Mouse (Mus musculus) forebrain, postnatal 0 days (tissue): ENCODE data around the gene Galnt6. TPM values are rescaled to one million over a fixed set of nuclear protein-coding genes. Genes with fewer than 3 reads are reported as not detected.

Experiments
- ATAC-seq: fragments of 200-750 bp; cut with Nextera tagmentation; 2 replicates; pipeline ENCODE4 v1.8.0; 2017; ENCODE audit warnings: mild to moderate bottlenecking, moderate library complexity
- DNase-seq: peaks from one replicate; pipeline ENCODE4 v3.0.0-alpha.2; 2015
- H3K27ac ChIP-seq: fragments of 300-500 bp; sonication (generic); 2 replicates; pipeline ENCODE4 v1.5.1; 2014; ENCODE audit warnings: low read depth, mild to moderate bottlenecking, antibody characterized with exemption, low read length, moderate library complexity, mixed read lengths
- H3K27me3 ChIP-seq: fragments of 300-500 bp; sonication (generic); 2 replicates; pipeline ENCODE4 v1.6.1; 2014; ENCODE audit warnings: mild to moderate bottlenecking, low read length, mixed read lengths; ENCODE audit not compliant: insufficient read depth
- H3K36me3 ChIP-seq: fragments of 300-500 bp; sonication (generic); 2 replicates; pipeline ENCODE4 v1.6.1; 2014; ENCODE audit warnings: mild to moderate bottlenecking, moderate library complexity; ENCODE audit not compliant: insufficient read depth
- H3K4me1 ChIP-seq: fragments of 300-500 bp; sonication (generic); 2 replicates; pipeline ENCODE4 v1.6.1; 2014; ENCODE audit warnings: antibody characterized with exemption; ENCODE audit not compliant: insufficient read depth
- H3K4me2 ChIP-seq: fragments of 300-500 bp; sonication (generic); 2 replicates; pipeline ENCODE4 v1.6.1; 2014; ENCODE audit warnings: low read depth, mild to moderate bottlenecking, moderate library complexity
- H3K4me3 ChIP-seq: fragments of 300-500 bp; sonication (generic); 2 replicates; pipeline ENCODE4 v1.5.1; 2014; ENCODE audit warnings: low read depth, low read length, mixed read lengths
- H3K9ac ChIP-seq: fragments of 300-500 bp; sonication (generic); 2 replicates; pipeline ENCODE4 v1.6.1; 2014; ENCODE audit warnings: mild to moderate bottlenecking
- H3K9me3 ChIP-seq: fragments of 300-500 bp; sonication (generic); 2 replicates; pipeline ENCODE4 v1.6.1; 2016; ENCODE audit warnings: low read length
- CTCF ChIP-seq: sonication (generic); IDR thresholded peaks from 2 replicates; pipeline ENCODE4 v1.5.1; 2016; ENCODE audit warnings: antibody characterized with exemption, control low read depth, low read depth
- WGBS: fragments of 180-500 bp; shearing (Covaris S2); extraction: QIAGEN DNeasy Blood & Tissue Kit; methylation state at CpG from one replicate; pipeline ENCODE4 v1.1.7; 2014; 5-methylcytosine and 5-hydroxymethylcytosine counted together
- polyA plus RNA-seq: library from polyadenylated mRNA; unstranded; fragments of >200 nt; fragmentation: Nextera tagmentation; extraction: Ambion mirVana; gene quantifications from 2 replicates; pipeline ENCODE4 v1.2.1, GENCODE M21; 2015
- total RNA-seq: library from RNA; depleted of rRNA; stranded (reverse); fragments of >200 nt; gene quantifications from 2 replicates; pipeline ENCODE4 v1.2.3, GENCODE M21; 2014

The Galnt6 gene
- total and polyA plus RNA-seq, 2 experiments from 2014 or later, result 0.47 to 1.5 TPM

DNA sequence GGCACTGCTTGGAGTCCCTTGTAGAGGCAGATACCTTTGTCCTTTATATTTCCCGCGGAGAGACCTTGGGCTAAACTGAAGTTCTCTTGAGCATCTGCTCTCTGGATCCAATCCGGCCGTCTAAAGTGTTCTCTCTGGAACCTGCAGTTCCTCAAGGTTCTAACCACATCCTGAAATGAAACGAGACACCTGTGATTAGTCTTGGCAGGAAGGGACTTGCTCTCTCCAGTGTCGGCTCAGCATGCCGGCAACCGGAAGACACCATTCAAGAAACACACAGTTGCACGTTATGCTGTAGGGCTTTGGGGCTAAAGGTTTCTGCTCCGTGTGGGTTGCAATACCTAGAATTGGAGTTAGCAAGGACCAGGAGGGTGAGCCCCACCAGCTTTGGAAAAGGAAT lies 9.1 kb downstream of the Galnt6 start:
- 87% methylated on average over 10 of the region's 10 CpGs for WGBS
- no peaks in the 10 kb centered on the region for H3K27me3 ChIP-seq
- DNase-seq (no peak), ATAC-seq (no peak)
- no peaks in the 10 kb centered on the region for H3K36me3 ChIP-seq
- no peak overlapping the region for H3K9ac ChIP-seq
- H3K4me2 ChIP-seq, result no peak overlapping the region
- H3K4me1 ChIP-seq, result no peaks in the 10 kb centered on the region
- no peak overlapping the region for H3K27ac ChIP-seq
- H3K4me3 ChIP-seq, result no peak overlapping the region
- TF ChIP-seq CTCF, result no peak
- no peaks in the 10 kb centered on the region for H3K9me3 ChIP-seq

DNA sequence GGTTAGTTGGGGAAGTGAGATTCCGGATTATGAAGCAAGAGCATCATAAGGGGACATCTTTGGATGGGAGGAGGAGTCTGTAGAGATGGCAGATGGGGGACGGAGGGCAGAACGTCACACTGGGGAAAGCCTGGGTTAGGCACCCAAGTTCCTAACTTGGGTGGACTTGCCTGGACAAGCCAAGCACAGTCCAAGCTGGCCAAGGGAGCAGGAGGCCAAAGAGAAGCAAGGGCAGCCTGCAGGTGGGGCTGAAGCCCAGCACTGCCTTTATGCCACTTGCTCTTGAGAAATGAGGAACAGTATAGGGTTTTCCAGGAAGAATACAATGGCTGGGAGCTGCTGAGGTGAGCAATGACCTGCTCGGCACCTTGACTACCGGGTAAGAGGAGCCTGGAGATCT lies 10.0 kb downstream of the Galnt6 start:
- Histone ChIP-seq H3K27ac (no peak overlapping the region), H3K9me3 (no peaks in the 10 kb centered on the region), H3K4me1 (no peaks in the 10 kb centered on the region), H3K4me2 (no peak overlapping the region), H3K27me3 (no peaks in the 10 kb centered on the region), H3K36me3 (no peaks in the 10 kb centered on the region), H3K9ac (no peak overlapping the region), H3K4me3 (no peak overlapping the region)
- DNase-seq (no peak), ATAC-seq (no peak)
- TF ChIP-seq CTCF, result no peak
- 95% methylated on average over 5 of the region's 5 CpGs for WGBS

- H3K27ac ChIP-seq, result no peak overlapping the region
- DNase-seq (no peak), ATAC-seq (no peak)
- no peaks in the 10 kb centered on the region for H3K4me1 ChIP-seq
- H3K4me3 ChIP-seq, result no peak overlapping the region
- H3K4me2 ChIP-seq, result no peak overlapping the region
- 83% methylated on average over 11 of the region's 11 CpGs for WGBS
- H3K9me3 ChIP-seq, result no peaks in the 10 kb centered on the region
- peak; percentile 19; the same call in 1 of the 2 replicates for TF ChIP-seq CTCF
- H3K27me3 ChIP-seq, result no peaks in the 10 kb centered on the region
- H3K9ac ChIP-seq, result no peak overlapping the region
- H3K36me3 ChIP-seq, result no peaks in the 10 kb centered on the region
Measured at GRCm38 (mm10) chr15:100718572-100718971, 10.6 kb downstream of the Galnt6 start.

DNA sequence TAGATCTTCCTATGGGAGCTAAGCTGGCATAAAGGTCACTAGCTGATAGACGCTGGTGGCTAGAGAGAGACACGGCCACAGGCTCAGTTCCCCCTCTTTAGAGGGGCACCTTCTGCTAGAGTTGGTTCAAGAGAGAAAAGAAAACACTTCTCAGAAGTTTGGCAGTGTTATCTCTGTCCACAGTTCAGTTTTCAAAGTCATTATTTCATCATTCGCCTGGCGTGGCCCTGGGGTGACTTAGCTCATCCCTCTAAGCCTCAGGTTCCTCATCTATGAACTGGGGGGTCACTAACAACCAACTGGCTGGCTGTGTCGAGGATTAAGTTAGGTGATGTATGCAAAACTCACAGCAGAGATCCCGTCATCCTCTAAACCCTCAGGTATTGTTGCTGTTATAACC lies 11.2 kb downstream of the Galnt6 start:
- Histone ChIP-seq H3K9ac (no peak overlapping the region), H3K36me3 (no peaks in the 10 kb centered on the region), H3K4me3 (no peak overlapping the region), H3K9me3 (no peaks in the 10 kb centered on the region), H3K4me1 (no peaks in the 10 kb centered on the region), H3K4me2 (no peak overlapping the region), H3K27me3 (no peaks in the 10 kb centered on the region), H3K27ac (no peak overlapping the region)
- no peak for ATAC-seq
- no peak for DNase-seq
- no peak for TF ChIP-seq CTCF
- WGBS, result 85% methylated on average over 6 of the region's 6 CpGs

DNA sequence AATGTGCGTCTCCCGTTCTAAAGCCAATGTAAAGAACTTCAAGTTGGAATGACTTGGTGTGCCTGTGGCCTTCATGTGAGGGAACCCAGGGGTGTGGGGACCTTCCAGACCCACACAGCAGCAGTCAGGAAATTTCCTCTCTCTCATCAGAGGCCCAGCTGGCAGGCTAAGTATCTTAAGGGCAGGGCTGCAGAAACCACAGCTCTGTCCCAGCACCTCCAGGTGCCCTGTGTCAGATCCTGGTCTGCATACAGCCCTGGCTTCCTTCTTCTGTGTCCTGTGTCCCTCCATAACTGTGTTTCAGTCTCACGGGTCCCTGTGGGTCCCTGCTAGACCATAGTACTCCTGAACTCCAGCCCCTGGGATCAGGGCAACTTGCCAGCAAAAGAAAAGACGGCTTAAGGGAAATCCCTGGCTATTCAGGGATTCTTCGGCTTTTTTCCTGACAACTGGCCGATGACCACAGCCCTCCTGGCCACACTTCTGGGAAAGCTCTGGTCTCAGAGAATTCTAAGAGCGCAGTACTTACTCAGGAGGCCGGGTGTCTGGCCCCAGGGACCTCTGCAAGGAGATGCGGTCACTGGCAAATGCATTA lies 13.7 kb downstream of the Galnt6 start:
- H3K36me3 ChIP-seq, result no peaks in the 10 kb centered on the region
- TF ChIP-seq CTCF, result no peak
- H3K4me1 ChIP-seq, result no peaks in the 10 kb centered on the region
- H3K4me2 ChIP-seq, result no peak overlapping the region
- ATAC-seq (no peak), DNase-seq (no peak)
- no peak overlapping the region for H3K27ac ChIP-seq
- no peak overlapping the region for H3K9ac ChIP-seq
- no peak overlapping the region for H3K4me3 ChIP-seq
- no peaks in the 10 kb centered on the region for H3K9me3 ChIP-seq
- WGBS, result 45% methylated on average over 9 of the region's 9 CpGs
- no peaks in the 10 kb centered on the region for H3K27me3 ChIP-seq

DNA sequence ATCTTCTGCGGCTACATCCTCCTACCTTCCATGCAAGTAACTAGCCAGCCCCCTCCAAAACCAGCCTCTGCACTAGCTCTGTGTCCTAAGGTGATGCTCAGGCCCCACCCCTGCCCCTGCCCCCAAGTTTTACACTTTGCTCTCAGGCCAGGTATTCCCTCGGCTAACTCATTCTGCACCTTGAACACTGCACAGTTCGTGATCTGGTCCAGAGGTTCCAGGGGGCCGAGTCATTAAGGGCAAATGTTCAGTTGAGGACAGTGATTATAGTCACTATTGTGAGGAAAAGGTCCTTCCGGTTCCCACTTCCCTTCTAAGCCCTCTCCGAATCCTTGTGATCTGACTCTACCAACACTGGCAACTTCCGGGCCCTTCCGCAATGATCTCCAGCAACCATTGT lies 14.7 kb downstream of the Galnt6 start:
- Histone ChIP-seq H3K9ac (no peak overlapping the region), H3K27me3 (no peaks in the 10 kb centered on the region), H3K4me2 (no peak overlapping the region), H3K4me1 (no peaks in the 10 kb centered on the region), H3K9me3 (no peaks in the 10 kb centered on the region), H3K27ac (no peak overlapping the region), H3K36me3 (no peaks in the 10 kb centered on the region), H3K4me3 (no peak overlapping the region)
- DNase-seq (no peak), ATAC-seq (no peak)
- WGBS, result 91% methylated on average over 8 of the region's 8 CpGs
- no peak for TF ChIP-seq CTCF

DNA sequence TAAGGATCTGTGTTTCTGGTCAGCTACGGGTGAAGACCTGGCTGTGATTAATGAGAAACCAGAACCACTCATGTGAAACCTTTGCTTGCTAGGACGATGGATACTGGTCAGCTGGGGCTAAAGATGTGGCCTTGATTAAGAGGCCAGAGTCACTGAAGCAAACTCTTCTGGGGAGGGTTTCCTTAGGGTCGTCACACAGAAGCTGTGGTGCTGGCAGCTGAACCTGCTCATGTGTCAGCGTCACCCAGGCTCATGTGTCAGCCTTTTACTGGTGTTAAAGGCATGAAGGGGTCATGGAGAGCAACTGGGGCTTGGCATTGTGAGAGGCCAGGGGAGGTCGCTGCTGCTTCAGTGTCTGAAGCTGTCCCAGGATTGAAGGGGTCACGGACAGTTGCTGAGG lies 18.3 kb downstream of the Galnt6 start:
- Histone ChIP-seq H3K4me3 (no peak overlapping the region), H3K27ac (no peak overlapping the region), H3K9ac (no peak overlapping the region), H3K9me3 (no peaks in the 10 kb centered on the region), H3K27me3 (no peaks in the 10 kb centered on the region), H3K4me1 (no peaks in the 10 kb centered on the region), H3K36me3 (no peaks in the 10 kb centered on the region), H3K4me2 (no peak overlapping the region)
- ATAC-seq (no peak), DNase-seq (no peak)
- no peak for TF ChIP-seq CTCF
- WGBS, result 79% methylated on average over 6 of the region's 6 CpGs
